Mouse (Mus musculus): ENCODE measurements around the gene Vwa8. TPM values are rescaled to one million over a fixed set of nuclear protein-coding genes. Genes with fewer than 3 reads are reported as not detected.

Vwa8 gene
- polyA plus RNA-seq, 2 experiments = 11.8 to 14.0 TPM

DNA sequence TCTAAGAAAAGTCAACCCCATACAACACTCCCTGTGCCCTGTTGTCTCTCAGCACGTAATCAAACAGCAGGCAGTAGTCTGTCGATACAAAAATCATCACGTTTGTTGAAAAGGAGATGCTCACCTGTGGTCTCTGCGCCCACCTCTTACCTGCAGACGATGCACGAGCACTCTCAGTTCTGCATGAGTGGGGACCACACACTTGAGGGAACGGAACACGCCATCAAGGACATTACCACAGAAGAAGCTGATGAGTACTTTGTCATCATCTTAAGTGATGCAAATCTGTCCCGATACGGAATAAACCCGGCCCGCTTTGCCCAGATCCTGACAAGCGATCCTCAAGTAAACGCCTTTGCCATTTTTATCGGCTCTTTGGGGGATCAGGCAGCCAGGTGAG lies 349.2 kb downstream of the Vwa8 start:
- DNase-seq (ENCODE audit: low spot score) (no peak), ATAC-seq (ENCODE audit: low FRiP score, low read depth) (no peak)
- H3K27ac ChIP-seq (replicated peaks; ENCODE audit: low read depth, low read length) = no peak overlapping the region
- no peaks in the 10 kb centered on the region for H3K36me3 ChIP-seq (ENCODE audit: control insufficient read depth, insufficient read depth, low read length)
- peaks cover 27% of the 10 kb centered on the region for H3K4me1 ChIP-seq (ENCODE audit: control insufficient read depth, insufficient read depth, low read length)
- no peak overlapping the region for H3K4me2 ChIP-seq (replicated peaks; ENCODE audit: low read depth, low read length, severe bottlenecking)
- no peaks in the 10 kb centered on the region for H3K27me3 ChIP-seq (ENCODE audit: control insufficient read depth, insufficient read depth, low read length)
- whole genome bisulfite sequencing = 90% methylated on average over 15 of the region's 15 CpGs
- H3K9me3 ChIP-seq (ENCODE audit: control insufficient read depth, low read length) = no peaks in the 10 kb centered on the region
- no peak overlapping the region for H3K4me3 ChIP-seq (replicated peaks; ENCODE audit: low read length)
- H3K9ac ChIP-seq (ENCODE audit: low read depth, low read length, severe bottlenecking) = no peak overlapping the region
- TF ChIP-seq POLR2A (IDR thresholded peaks at IDR 0.05; ENCODE audit: borderline replicate concordance, extremely low read depth, insufficient read depth, insufficient read length) = no peak

DNA sequence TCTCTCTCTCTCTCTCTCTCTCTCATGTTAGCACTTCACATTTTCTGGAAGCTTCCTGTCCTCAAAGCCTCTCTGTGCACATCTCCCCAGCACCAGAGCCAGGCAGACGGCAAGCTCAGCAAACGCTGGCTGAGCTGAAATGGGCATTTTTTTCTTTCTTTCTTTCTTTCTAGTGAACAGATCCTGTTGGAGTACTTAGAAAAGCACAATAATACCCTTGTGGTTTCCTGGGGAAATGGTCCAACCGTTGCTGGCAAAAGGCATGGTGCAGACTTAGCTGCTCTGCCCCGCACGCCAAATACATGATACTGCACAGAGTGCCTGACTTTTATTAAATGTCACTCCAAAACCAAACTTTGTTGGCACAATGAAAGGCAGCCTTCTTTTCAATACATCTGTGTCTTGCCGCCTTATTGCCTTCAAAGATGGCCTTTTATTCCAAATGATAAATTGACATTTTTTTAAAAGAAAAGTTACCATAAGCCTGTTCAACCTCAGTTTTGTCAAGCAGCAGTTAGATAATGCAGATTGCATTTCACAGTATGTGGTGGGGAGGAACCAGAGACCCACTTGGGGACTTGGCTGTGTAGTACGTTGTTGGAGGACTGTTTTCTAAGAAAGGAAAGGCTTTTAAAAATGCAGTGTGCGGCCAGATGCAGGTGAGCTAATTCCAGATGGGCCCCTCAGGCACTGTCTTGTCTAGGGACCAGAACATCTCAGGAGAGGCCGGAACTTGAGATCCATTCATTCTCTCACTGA lies 351.5 kb downstream of the Vwa8 start:
- DNase-seq (ENCODE audit: low spot score) = peak; percentile 74

GRCm38 (mm10) chr14:79200892-79201285 lies 352.0 kb downstream of the Vwa8 start:
- 88% methylated on average over 9 of the region's 9 CpGs for WGBS
- TF ChIP-seq POLR2A (IDR thresholded peaks at IDR 0.05; ENCODE audit: borderline replicate concordance, extremely low read depth, insufficient read depth, insufficient read length) = no peak

More for the DNA sequence above, 351.5 kb downstream of the Vwa8 start:
- no peak for TF ChIP-seq POLR2A (IDR thresholded peaks at IDR 0.05; ENCODE audit: borderline replicate concordance, extremely low read depth, insufficient read depth, insufficient read length)
- ATAC-seq (ENCODE audit: low FRiP score, low read depth) = peak; percentile 50; the same call in 1 of the 2 replicates
- H3K27ac ChIP-seq (replicated peaks; ENCODE audit: low read depth, low read length) = peak overlapping the region; percentile 72
- H3K4me1 ChIP-seq (ENCODE audit: control insufficient read depth, insufficient read depth, low read length) = peaks cover 49% of the 10 kb centered on the region
- H3K36me3 ChIP-seq (ENCODE audit: control insufficient read depth, insufficient read depth, low read length) = no peaks in the 10 kb centered on the region
- WGBS = 34% methylated on average over 9 of the region's 9 CpGs
- H3K4me3 ChIP-seq (replicated peaks; ENCODE audit: low read length) = no peak overlapping the region
- H3K9ac ChIP-seq (ENCODE audit: low read depth, low read length, severe bottlenecking) = no peak overlapping the region
- H3K9me3 ChIP-seq (ENCODE audit: control insufficient read depth, low read length) = no peaks in the 10 kb centered on the region
- H3K27me3 ChIP-seq (ENCODE audit: control insufficient read depth, insufficient read depth, low read length) = no peaks in the 10 kb centered on the region
- no peak overlapping the region for H3K4me2 ChIP-seq (replicated peaks; ENCODE audit: low read depth, low read length, severe bottlenecking)

DNA sequence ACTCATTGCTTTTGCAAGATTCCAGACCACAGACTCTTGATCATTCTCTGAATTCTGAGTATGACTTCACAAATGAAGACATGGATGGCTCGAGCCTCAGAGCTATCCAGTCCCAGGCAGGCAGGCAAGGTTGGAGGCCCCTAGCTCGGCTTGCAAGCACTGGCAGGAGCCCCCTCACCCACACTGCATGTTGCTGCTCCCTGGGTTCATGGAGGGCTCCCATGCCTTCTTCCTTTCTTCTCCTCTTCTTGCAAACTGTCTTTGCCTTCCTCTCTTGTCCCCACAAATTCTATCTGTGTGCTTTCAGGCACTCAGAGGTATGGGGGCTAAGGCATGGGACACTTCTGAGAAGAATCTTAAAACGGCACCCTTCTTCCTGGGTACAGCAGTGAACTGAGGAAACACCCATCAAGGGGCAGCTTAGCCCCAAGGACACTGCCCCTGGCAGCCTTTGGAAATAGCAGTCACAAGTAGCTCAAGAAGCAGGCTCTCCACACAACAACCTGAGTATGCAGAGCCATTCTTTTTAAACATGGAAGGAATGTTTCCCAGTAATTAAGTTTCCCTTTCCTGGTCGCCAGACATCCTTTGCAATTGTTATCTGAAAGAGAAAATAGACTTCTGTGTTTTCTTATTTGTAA lies 354.0 kb downstream of the Vwa8 start:
- Histone ChIP-seq H3K4me2 (replicated peaks; ENCODE audit: low read depth, low read length, severe bottlenecking) (no peak overlapping the region), H3K9ac (ENCODE audit: low read depth, low read length, severe bottlenecking) (0 out of 2 replicates have a peak overlapping the region, but pooled peaks have one; percentile 28), H3K4me3 (replicated peaks; ENCODE audit: low read length) (no peak overlapping the region), H3K9me3 (ENCODE audit: control insufficient read depth, low read length) (no peaks in the 10 kb centered on the region), H3K4me1 (ENCODE audit: control insufficient read depth, insufficient read depth, low read length) (peaks cover 61% of the 10 kb centered on the region), H3K27me3 (ENCODE audit: control insufficient read depth, insufficient read depth, low read length) (no peaks in the 10 kb centered on the region), H3K27ac (replicated peaks; ENCODE audit: low read depth, low read length) (peak overlapping the region; percentile 80), H3K36me3 (ENCODE audit: control insufficient read depth, insufficient read depth, low read length) (no peaks in the 10 kb centered on the region)
- no peak for TF ChIP-seq POLR2A (IDR thresholded peaks at IDR 0.05; ENCODE audit: borderline replicate concordance, extremely low read depth, insufficient read depth, insufficient read length)
- no peak for DNase-seq (ENCODE audit: low spot score)
- 47% methylated on average over 4 of the region's 4 CpGs for WGBS
- ATAC-seq (ENCODE audit: low FRiP score, low read depth) = no peak

More at GRCm38 (mm10) chr14:79200892-79201285, 352.0 kb downstream of the Vwa8 start:
- Histone ChIP-seq H3K9ac (ENCODE audit: low read depth, low read length, severe bottlenecking) (no peak overlapping the region), H3K4me3 (replicated peaks; ENCODE audit: low read length) (no peak overlapping the region), H3K4me2 (replicated peaks; ENCODE audit: low read depth, low read length, severe bottlenecking) (no peak overlapping the region), H3K27me3 (ENCODE audit: control insufficient read depth, insufficient read depth, low read length) (no peaks in the 10 kb centered on the region), H3K4me1 (ENCODE audit: control insufficient read depth, insufficient read depth, low read length) (peaks cover 53% of the 10 kb centered on the region), H3K9me3 (ENCODE audit: control insufficient read depth, low read length) (no peaks in the 10 kb centered on the region), H3K36me3 (ENCODE audit: control insufficient read depth, insufficient read depth, low read length) (no peaks in the 10 kb centered on the region), H3K27ac (replicated peaks; ENCODE audit: low read depth, low read length) (peak overlapping the region; percentile 72)
- ATAC-seq (ENCODE audit: low FRiP score, low read depth) (no peak), DNase-seq (ENCODE audit: low spot score) (no peak)

DNA sequence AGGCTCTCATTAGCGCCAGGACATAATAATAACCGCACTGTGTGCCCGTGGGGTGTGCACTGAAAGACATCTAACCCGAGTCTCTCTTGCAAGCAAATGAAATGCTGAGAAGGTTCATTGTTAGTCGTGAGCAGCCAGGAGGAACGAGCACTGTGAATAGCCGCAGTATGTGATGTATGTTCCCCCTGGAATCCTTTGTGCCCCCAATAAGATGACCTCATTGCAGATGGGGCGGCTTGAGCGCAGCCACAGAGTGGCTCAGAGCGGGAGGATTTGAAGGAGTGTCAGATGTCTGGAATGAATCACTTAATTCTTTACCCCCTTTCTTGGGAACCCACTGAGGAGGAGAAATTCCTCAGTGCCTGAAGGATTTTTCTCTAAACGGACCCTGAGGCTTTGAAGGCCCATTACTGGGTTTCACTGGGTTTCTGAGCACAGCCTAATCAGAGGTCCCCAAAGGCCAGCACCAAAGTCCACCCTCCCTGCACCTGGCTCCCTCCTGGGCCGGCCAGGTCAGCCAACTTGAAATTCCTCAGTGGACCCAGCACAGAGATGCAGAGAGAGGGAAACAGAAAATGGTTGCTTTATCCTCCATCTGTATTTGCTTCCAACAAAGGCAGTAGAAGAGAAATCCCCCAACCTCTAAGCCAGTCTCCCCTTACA lies 354.8 kb downstream of the Vwa8 start:
- Histone ChIP-seq H3K4me2 (replicated peaks; ENCODE audit: low read depth, low read length, severe bottlenecking) (0 out of 2 replicates have a peak overlapping the region, but pooled peaks have one; percentile 8), H3K36me3 (ENCODE audit: control insufficient read depth, insufficient read depth, low read length) (no peaks in the 10 kb centered on the region), H3K4me1 (ENCODE audit: control insufficient read depth, insufficient read depth, low read length) (peaks cover 61% of the 10 kb centered on the region), H3K4me3 (replicated peaks; ENCODE audit: low read length) (no peak overlapping the region), H3K9me3 (ENCODE audit: control insufficient read depth, low read length) (no peaks in the 10 kb centered on the region), H3K27me3 (ENCODE audit: control insufficient read depth, insufficient read depth, low read length) (no peaks in the 10 kb centered on the region), H3K27ac (replicated peaks; ENCODE audit: low read depth, low read length) (peak overlapping the region; percentile 80), H3K9ac (ENCODE audit: low read depth, low read length, severe bottlenecking) (no peak overlapping the region)
- DNase-seq (ENCODE audit: low spot score) (peak; percentile 62), ATAC-seq (ENCODE audit: low FRiP score, low read depth) (peak; percentile 80)
- no peak for TF ChIP-seq POLR2A (IDR thresholded peaks at IDR 0.05; ENCODE audit: borderline replicate concordance, extremely low read depth, insufficient read depth, insufficient read length)
- WGBS = 8% methylated on average over 12 of the region's 12 CpGs

Measured in limb, embryonic 14.5 days (tissue).